Mouse (Mus musculus) cerebellum, adult 9-11 months (tissue): ENCODE data around the gene Nhlh1.

Experiments
- DNase-seq: peaks from one replicate; pipeline ENCODE4 v3.0.0; 2022

Nhlh1 gene

GRCm38 (mm10) chr1:172015312-172015939 is 41.9 kb downstream of the Nhlh1 start:
- no peak for DNase-seq

- DNase-seq = no peak
Measured at GRCm38 (mm10) chr1:172014771-172015170, 42.6 kb downstream of the Nhlh1 start.

- peak; percentile 55 for DNase-seq
Measured at GRCm38 (mm10) chr1:172012030-172012429, 45.3 kb downstream of the Nhlh1 start.

GRCm38 (mm10) chr1:172010042-172010824 is 47.1 kb downstream of the Nhlh1 start:
- no peak for DNase-seq

- DNase-seq = no peak
Measured at GRCm38 (mm10) chr1:172009406-172009805, 48.0 kb downstream of the Nhlh1 start.

- no peak for DNase-seq
Measured at GRCm38 (mm10) chr1:172008351-172008750, 49.0 kb downstream of the Nhlh1 start.

GRCm38 (mm10) chr1:172007761-172008160 is 49.6 kb downstream of the Nhlh1 start:
- DNase-seq = no peak
